Mouse (Mus musculus) embryo, embryonic 10.5 days (tissue): ENCODE results near the gene Elovl3.
A peak's percentile ranks its signal among the peaks of the same experiment; 100 is the strongest.
"Not testable (repeated sequence)": the region's sequence is repeated elsewhere in the genome, so short reads cannot be mapped to it uniquely, and the experiment has no call there.

Source experiments
- DNase-seq: peaks from one replicate; pipeline ENCODE4 v3.0.0-alpha.2; 2015; ENCODE audit warnings: low spot score

Gene Elovl3

GRCm38 (mm10) chr19:46131694-46132525 lies at the start of gene Elovl3:
Elovl3 (plus strand) TSS chr19:46131897.
- DNase-seq, result peak; percentile 40

DNA sequence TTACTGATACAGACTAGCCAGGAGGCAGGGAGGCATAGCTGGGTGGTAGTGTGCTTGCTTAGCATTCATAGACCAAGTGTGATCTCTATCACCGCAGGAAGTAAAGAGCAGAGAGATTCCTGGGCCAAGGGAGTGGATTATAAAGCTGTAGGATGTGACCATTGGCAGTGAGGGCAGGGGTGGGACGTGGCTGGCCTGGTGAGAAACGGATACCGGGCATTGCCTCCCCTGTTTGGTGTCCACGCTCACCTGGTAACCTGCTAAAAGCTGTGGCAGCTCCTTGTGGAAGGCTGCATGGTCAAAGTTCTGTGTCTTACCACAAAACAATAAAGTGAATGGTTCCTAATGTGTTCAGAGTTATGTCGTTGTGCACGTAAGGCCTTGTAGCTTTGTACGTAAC lies 46.5 kb upstream of the Elovl3 start:
- no peak for DNase-seq

DNA sequence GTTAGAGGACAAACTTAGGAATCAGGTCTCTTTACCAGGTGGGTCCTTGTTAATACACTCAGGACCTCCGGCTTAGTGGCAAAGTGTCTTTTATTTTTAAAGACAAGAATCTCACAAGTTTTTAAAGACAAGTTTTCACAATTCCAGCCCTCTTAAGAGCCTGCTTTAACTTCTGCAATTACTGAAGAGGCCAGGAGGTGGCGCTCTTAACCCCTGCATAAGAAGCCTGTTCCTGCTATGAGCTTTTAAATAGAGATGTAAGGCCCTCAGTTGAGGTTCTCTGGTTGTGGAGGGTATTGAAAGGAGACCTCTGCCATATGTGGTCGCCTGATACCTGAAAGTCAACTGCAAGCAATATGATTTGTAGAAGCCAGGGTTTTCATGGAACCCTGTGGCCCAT lies 45.4 kb upstream of the Elovl3 start:
- DNase-seq, result peak; percentile 74

DNA sequence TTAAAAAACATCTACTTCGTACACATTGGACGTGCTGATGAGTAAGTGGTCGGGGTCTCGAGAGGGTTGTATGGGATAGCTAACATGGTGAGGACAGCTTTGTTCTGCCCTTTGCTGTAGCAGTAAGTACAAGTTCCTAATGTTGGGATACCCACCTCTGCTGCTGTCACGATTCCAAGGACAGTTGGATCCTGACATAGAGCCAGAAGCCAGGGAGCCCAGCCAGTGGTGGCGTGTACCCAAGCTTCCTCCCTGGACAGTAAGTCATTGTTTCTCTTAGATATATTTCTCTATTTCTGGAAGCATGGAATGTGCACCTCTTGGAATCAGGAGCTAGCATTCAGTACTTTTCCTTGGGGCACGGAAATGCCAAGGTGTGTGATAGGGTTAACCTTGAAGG lies 43.8 kb upstream of the Elovl3 start:
- no peak for DNase-seq

- no peak for DNase-seq
Measured at GRCm38 (mm10) chr19:46091641-46092040, 40.1 kb upstream of the Elovl3 start.

GRCm38 (mm10) chr19:46094144-46094543 lies 37.6 kb upstream of the Elovl3 start:
- no peak for DNase-seq

DNA sequence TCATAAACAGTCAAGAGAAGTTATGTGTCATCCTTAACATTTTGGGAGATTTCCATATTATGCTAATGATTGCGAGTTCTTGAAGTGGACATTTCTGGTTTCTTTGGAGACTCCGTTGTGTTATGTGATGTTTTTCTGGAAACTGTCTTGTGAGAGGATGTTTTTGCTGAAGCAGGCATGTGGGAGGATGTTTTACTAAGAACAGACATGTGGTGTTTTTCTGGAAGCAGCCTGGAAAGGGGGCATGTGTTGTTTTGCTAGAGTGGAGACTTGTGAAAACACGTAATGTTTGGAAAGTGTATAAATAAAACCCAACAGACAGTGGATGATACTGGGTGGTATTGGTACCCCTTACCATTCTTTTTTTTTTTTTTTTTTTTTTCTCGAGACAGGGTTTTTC lies 36.4 kb upstream of the Elovl3 start:
- DNase-seq, result no peak

DNA sequence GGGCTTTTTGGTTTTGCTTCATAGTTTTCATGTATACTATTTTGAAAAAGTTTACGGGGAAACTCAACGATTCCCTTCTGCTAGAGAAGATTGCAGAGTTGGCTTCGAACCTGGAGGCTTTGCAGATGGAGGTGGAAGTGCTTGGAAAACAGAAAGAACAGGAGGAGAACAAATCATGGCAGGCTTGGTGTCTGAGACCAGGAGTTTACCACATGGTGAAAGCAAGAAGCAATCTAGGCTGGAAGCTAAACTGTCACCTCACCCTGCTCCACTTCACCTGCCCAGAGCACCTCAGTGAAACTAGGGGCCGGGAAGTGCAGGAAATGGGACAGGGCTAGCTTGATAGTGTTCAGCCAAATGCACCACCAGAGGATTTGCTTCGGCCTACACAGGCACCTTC lies 35.3 kb upstream of the Elovl3 start:
- DNase-seq, result no peak

- no peak for DNase-seq
Measured at GRCm38 (mm10) chr19:46099561-46099960, 32.1 kb upstream of the Elovl3 start.

DNA sequence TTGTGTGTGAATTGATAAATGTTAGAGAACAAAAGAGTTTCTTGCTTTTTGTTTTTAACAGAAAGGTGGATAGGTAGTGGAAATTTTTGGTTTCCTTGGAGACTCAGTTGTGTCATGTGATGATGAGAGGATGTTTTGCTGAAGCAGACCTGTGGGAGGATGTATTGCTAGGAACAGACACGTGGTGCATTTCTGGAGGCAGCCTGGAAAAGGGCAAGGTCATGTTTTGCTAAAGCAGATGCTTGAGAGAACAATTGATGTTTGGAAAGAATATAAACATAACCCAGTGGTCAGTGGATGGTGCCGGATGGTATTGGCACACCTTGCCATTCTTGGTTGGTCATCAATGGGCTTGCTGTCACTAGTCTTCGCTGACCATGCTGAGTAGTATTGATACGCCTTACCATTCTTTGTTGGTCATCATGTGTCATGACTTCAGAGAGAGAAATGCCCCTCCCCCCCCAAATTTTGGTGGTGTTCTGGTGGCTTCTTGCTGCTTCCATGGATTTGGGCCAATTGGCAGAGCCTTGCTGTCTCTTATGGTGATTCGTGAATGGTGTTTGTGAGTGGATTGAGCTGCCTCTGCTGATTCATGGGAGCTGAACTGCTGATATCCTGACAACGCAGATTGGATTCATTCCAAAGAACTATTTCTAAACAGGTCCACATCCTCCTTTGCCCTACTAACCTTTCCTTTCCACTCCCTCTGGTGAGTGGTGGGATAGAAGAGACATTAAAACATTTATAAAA lies 28.1 kb upstream of the Elovl3 start:
- DNase-seq, result no peak

- no peak for DNase-seq
Measured at GRCm38 (mm10) chr19:46104187-46104557, 27.5 kb upstream of the Elovl3 start.

- no peak for DNase-seq
Measured at GRCm38 (mm10) chr19:46110214-46110613, 21.5 kb upstream of the Elovl3 start.

DNA sequence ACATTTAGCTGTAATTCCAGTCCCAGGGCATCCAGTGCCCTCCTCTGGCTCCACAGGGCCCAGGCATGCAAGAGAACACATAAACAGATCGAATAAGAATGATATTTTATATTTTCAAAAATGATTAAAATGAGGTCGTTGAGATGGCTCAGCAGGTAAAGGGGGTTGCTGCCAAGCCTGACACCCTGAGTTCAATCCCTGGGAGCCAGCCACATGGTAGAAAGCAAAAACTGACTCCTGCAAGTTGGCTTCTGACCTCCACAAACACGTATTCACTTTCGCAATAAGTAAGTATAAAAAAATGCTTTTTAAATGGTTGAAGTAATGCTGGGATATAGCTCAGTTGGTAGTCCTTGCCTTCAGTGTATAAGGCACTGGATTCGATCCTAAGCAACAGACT lies 20.9 kb upstream of the Elovl3 start:
- DNase-seq, result no peak

GRCm38 (mm10) chr19:46114617-46115016 lies 17.1 kb upstream of the Elovl3 start:
- DNase-seq, result no peak

DNA sequence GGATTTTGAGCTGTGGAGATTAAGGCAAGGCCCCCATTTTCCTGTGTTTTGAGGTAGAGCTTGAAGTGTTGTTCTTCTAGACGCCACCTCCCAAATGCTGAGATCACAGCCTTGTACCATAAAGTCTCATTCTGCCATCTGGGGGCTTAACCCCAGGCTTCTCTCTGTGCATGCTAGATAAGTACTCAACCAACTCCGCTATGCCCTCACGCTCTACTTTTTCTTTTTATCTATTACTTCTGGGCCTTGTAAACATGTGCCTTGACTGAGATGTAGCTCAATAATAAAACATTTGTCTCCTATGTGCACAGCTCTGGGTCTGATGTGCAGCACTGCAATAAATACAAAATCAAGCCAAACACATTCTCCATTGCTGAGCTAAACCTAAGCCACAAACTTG lies 12.2 kb upstream of the Elovl3 start:
- DNase-seq, result no peak

GRCm38 (mm10) chr19:46120872-46121271 lies 10.8 kb upstream of the Elovl3 start:
- no peak for DNase-seq

DNA sequence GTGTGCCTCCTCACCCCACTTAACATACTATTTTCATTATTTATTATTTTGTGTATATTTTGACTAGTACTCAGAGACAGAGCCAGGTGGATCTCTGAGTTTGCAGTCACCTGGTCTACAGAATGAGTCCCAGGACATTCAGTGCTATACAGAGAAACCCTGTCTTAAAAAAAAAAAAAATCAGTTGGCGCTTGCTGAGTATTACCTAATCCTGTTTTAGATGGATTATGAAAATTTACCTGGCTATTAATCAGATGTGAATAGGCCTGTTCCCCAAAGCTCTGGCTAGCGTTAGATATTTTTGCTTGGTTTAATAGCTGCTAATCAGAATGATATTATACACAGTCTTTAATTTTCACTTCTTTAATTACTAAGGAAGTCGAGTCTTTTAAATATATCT lies 7.8 kb upstream of the Elovl3 start:
- DNase-seq, result no peak

DNA sequence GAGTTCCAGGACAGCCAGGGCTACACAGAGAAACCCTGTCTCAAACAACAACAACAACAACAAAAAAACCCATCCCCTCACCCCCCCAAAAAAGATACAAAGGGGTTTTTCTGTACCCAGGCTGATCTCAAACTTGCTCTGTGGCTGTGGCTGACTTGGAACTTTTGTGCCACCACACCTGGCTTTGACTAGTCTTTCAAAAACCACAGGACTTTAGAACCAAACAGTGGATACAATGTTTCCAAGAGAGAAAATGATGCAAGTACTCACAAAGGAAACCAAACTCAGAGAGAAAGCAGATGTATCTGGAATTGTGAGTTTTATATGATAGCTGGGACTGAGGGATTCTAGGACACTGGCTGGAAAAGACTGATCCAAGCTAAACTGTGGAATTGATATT lies 7.0 kb upstream of the Elovl3 start:
- no peak for DNase-seq

DNA sequence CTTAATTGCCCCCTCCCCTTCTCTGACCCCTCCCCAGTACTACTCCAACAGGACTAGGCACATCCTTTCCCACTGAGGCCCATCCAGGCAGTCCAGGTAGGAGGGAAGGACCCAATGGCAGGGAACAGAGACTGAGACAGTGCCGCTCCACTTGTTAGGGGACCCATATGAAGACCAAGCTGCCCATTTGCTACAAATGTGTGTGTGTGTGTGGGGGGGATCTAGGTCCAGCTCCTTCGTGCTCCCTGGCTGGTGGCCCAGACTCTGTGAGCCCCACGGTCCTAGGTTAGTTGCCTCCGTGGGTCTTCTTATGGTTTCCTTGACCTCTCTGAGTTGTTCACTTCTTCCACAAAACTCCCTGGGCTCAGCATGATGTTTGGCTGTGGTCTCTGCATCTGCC lies 5.4 kb upstream of the Elovl3 start:
- DNase-seq, result no peak

GRCm38 (mm10) chr19:46129737-46130136 lies 2.0 kb upstream of the Elovl3 start:
- DNase-seq, result not testable (repeated sequence)

DNA sequence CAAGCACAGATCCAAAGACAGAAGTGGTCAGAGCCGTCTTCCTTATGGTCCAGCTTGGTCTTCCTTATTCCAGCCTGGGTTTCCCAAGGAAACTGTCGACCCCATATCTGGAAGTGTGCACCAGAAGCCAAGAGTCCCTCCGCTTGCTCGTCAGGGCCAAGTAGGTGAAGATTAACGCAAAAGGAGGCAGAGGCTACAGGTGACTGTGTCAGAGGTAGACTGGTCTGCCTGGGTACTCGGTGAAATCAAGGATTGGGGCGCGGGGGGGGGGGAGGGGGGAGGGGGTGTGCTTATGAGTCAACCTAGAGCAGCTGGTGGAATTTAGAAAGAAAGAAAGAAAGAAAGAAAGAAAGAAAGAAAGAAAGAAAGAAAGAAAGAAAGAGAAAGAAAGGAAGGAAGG lies 414 bp upstream of the Elovl3 start:
- no peak for DNase-seq

DNA sequence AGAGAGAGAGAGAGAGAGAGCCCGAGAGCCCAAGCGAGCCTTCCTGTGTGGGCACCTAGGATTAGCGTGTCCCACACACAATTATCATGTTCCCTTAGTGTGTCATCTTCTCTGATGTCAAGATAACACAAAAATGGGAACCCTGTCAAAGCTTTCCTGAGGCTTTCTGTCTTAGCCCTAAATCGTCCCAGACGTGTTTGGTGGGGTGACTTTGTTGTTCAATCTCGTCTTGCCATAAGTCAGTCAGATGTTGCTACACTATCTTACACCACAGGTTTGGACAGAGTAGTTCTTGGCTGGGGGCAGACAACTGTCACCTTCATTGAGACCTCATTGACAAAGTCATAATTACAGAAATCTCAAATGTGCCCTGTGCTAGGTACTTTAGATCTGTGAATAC lies 880 bp downstream of the Elovl3 start:
- DNase-seq, result no peak

GRCm38 (mm10) chr19:46135297-46135696 lies 3.6 kb downstream of the Elovl3 start:
- DNase-seq, result peak; percentile 95
